Mouse (Mus musculus) lung, embryonic 16.5 days (tissue): ENCODE results near the gene Ssr2. TPM values are rescaled to one million over a fixed set of nuclear protein-coding genes. Genes with fewer than 3 reads are reported as not detected.
A peak's percentile ranks its signal among the peaks of the same experiment; 100 is the strongest.
"Not testable (repeated sequence)": the region's sequence is repeated elsewhere in the genome, so short reads cannot be mapped to it uniquely, and the experiment has no call there.

Source experiments
- ATAC-seq: fragments of 200-750 bp; cut with Nextera tagmentation; 2 replicates; pipeline ENCODE4 v1.8.0; 2017; ENCODE audit warnings: low read depth, mild to moderate bottlenecking, moderate library complexity
- H3K27ac ChIP-seq: fragments of 300-500 bp; sonication (generic); 2 replicates; pipeline ENCODE4 v1.5.1; 2014; ENCODE audit warnings: mild to moderate bottlenecking, control low read depth, low read length
- H3K27me3 ChIP-seq: fragments of 300-500 bp; sonication (generic); 2 replicates; pipeline ENCODE4 v1.6.1; 2014; ENCODE audit warnings: low read depth, low read length, mixed read lengths; ENCODE audit not compliant: control insufficient read depth, insufficient read depth
- H3K36me3 ChIP-seq: fragments of 300-500 bp; sonication (generic); 2 replicates; pipeline ENCODE4 v1.6.1; 2014; ENCODE audit warnings: low read length; ENCODE audit not compliant: control insufficient read depth, insufficient read depth
- H3K4me1 ChIP-seq: fragments of 300-500 bp; sonication (generic); replicated peaks from 2 replicates; pipeline ENCODE4 v1.6.1; 2014; ENCODE audit warnings: low read length, mixed read lengths; ENCODE audit not compliant: control insufficient read depth, insufficient read depth
- H3K4me2 ChIP-seq: fragments of 300-500 bp; sonication (generic); 2 replicates; pipeline ENCODE4 v1.6.1; 2014; ENCODE audit warnings: low read depth, low read length, control low read depth
- H3K4me3 ChIP-seq: fragments of 300-500 bp; sonication (generic); 2 replicates; pipeline ENCODE4 v1.5.1; 2014; ENCODE audit warnings: mild to moderate bottlenecking, low read length, control low read depth
- H3K9ac ChIP-seq: fragments of 300-500 bp; sonication (generic); 2 replicates; pipeline ENCODE4 v1.6.1; 2014; ENCODE audit warnings: low read length, control low read depth
- H3K9me3 ChIP-seq: fragments of 300-500 bp; sonication (generic); 2 replicates; pipeline ENCODE4 v1.6.1; 2016; ENCODE audit warnings: low read length; ENCODE audit not compliant: control insufficient read depth
- WGBS: fragments of 180-500 bp; shearing (Covaris S2); extraction: QIAGEN DNeasy Blood & Tissue Kit; methylation state at CpG from one replicate; pipeline ENCODE4 v1.1.7; 2014; 5-methylcytosine and 5-hydroxymethylcytosine counted together
- polyA plus RNA-seq: library from polyadenylated mRNA; unstranded; fragments of >200 nt; fragmentation: Nextera tagmentation; extraction: Ambion mirVana; gene quantifications from 2 replicates; pipeline ENCODE4 v1.2.1, GENCODE M21; 2015

The Ssr2 gene
- polyA plus RNA-seq, 1 experiment from 2014 or later: 367 TPM

DNA sequence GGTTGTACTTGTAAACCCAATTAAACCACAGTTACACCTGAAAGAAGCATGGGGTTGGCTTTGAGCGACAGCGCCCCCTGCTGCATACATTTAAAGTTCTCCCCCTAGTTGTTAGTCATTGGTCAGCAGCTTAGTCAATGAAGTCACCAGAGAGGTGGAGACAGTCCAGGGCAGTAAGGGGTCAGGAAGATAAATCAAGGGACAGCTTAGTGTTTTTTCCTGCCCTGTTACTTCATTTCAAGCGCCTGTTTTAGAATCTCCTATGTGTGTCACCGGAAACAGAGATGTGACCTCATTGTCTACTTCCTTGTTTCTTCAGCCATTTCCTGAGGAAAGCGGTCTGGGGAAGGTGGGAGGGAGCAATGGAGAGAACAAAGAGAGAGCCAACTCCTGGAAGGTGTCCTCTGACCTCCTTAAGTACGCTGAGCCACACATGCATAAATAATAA lies 28.1 kb downstream of the Ssr2 start:
- no peak overlapping the region for H3K9ac ChIP-seq
- peak; percentile 78 for ATAC-seq
- H3K4me1 ChIP-seq: peaks cover 9% of the 10 kb centered on the region; the same call in 1 of the 2 replicates
- H3K27me3 ChIP-seq: no peaks in the 10 kb centered on the region
- no peaks in the 10 kb centered on the region for H3K36me3 ChIP-seq
- H3K9me3 ChIP-seq: no peaks in the 10 kb centered on the region
- 15% methylated on average over 6 of the region's 6 CpGs for WGBS
- H3K27ac ChIP-seq: peak overlapping the region; percentile 27
- H3K4me3 ChIP-seq: no peak overlapping the region
- no peak overlapping the region for H3K4me2 ChIP-seq

- Histone ChIP-seq H3K4me3 (no peak overlapping the region), H3K27me3 (no peaks in the 10 kb centered on the region), H3K9me3 (no peaks in the 10 kb centered on the region), H3K36me3 (no peaks in the 10 kb centered on the region), H3K9ac (no peak overlapping the region), H3K4me1 (peaks cover 9% of the 10 kb centered on the region; the same call in 1 of the 2 replicates), H3K27ac (no peak overlapping the region), H3K4me2 (no peak overlapping the region)
- no peak for ATAC-seq
- 91% methylated on average over 7 of the region's 7 CpGs for WGBS
These were observed 29.2 kb downstream of the Ssr2 start for GRCm38 (mm10) chr3:88604863-88605262.

- not testable (repeated sequence) for ATAC-seq
These were observed 30.0 kb downstream of the Ssr2 start, which contains the start of gene Arhgef2 for GRCm38 (mm10) chr3:88605666-88606065. TSS of gene Arhgef2 (plus strand) at chr3:88605966.

GRCm38 (mm10) chr3:88607065-88607757 lies 31.5 kb downstream of the Ssr2 start:
- Histone ChIP-seq H3K9me3 (no peaks in the 10 kb centered on the region), H3K9ac (peak overlapping the region; percentile 57), H3K4me3 (peak overlapping the region; percentile 26), H3K4me2 (peak overlapping the region; percentile 51), H3K4me1 (peaks cover 9% of the 10 kb centered on the region; the same call in 1 of the 2 replicates), H3K27me3 (no peaks in the 10 kb centered on the region), H3K27ac (no peak overlapping the region), H3K36me3 (no peaks in the 10 kb centered on the region)
- WGBS: under 1% methylated on average over 20 of the region's 20 CpGs
- peak; percentile 85 for ATAC-seq

More at GRCm38 (mm10) chr3:88605666-88606065, 30.0 kb downstream of the Ssr2 start, which contains the start of gene Arhgef2:
- not testable (repeated sequence) for H3K4me3 ChIP-seq, H3K9me3 ChIP-seq, H3K27ac ChIP-seq, H3K27me3 ChIP-seq, H3K36me3 ChIP-seq, H3K9ac ChIP-seq, H3K4me1 ChIP-seq, H3K4me2 ChIP-seq
- WGBS: 95% methylated on average over 2 of the region's 2 CpGs

- ATAC-seq: peak; percentile 19; the same call in 1 of the 2 replicates
- no peaks in the 10 kb centered on the region for H3K27me3 ChIP-seq
- H3K4me2 ChIP-seq: peak overlapping the region; percentile 51
- H3K4me1 ChIP-seq: peaks cover 9% of the 10 kb centered on the region; the same call in 1 of the 2 replicates
- H3K27ac ChIP-seq: no peak overlapping the region
- WGBS: 29% methylated on average over 10 of the region's 10 CpGs
- H3K36me3 ChIP-seq: no peaks in the 10 kb centered on the region
- peak overlapping the region; percentile 26 for H3K4me3 ChIP-seq
- H3K9me3 ChIP-seq: no peaks in the 10 kb centered on the region
- H3K9ac ChIP-seq: peak overlapping the region; percentile 57
These were observed 32.1 kb downstream of the Ssr2 start for GRCm38 (mm10) chr3:88607758-88608138.

GRCm38 (mm10) chr3:88609066-88609465 lies 33.4 kb downstream of the Ssr2 start:
- no peaks in the 10 kb centered on the region for H3K9me3 ChIP-seq
- H3K4me1 ChIP-seq: peaks cover 9% of the 10 kb centered on the region; the same call in 1 of the 2 replicates
- no peak overlapping the region for H3K9ac ChIP-seq
- H3K27ac ChIP-seq: no peak overlapping the region
- WGBS: 48% methylated on average over 4 of the region's 4 CpGs
- H3K36me3 ChIP-seq: no peaks in the 10 kb centered on the region
- H3K4me2 ChIP-seq: no peak overlapping the region
- H3K4me3 ChIP-seq: no peak overlapping the region
- H3K27me3 ChIP-seq: no peaks in the 10 kb centered on the region
- no peak for ATAC-seq

DNA sequence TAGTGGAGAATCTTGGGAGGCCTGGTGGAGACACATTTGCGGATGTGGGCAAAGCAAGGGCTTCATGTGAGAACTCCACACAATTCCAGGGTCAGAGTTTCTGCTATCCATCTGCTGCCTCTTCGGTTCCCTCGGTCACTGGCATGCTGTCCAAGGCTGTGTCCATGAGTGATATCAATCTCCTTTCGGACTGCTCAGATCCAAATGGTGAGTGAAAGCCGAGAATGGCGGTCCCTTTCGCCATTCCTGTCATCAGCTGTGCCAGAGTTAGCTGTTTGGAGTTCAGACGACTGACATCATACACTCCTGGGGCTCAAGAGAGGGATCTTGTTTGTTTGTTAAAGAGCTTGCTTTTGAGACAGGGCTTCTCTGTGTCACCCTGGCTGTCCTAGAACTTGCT lies 38.7 kb downstream of the Ssr2 start:
- 56% methylated on average over 8 of the region's 8 CpGs for WGBS

GRCm38 (mm10) chr3:88615117-88615516 lies 39.4 kb downstream of the Ssr2 start:
- 53% methylated on average over 5 of the region's 5 CpGs for WGBS
- peak; percentile 74 for ATAC-seq
- Histone ChIP-seq H3K9ac (0 out of 2 replicates have a peak overlapping the region, but pooled peaks have one; percentile 21), H3K27me3 (no peaks in the 10 kb centered on the region), H3K4me1 (peaks cover 24% of the 10 kb centered on the region), H3K36me3 (no peaks in the 10 kb centered on the region), H3K4me2 (peak overlapping the region; percentile 29), H3K27ac (peak overlapping the region; percentile 0), H3K9me3 (no peaks in the 10 kb centered on the region), H3K4me3 (no peak overlapping the region)

More for the DNA sequence above, 38.7 kb downstream of the Ssr2 start:
- Histone ChIP-seq H3K36me3 (no peaks in the 10 kb centered on the region), H3K4me1 (peaks cover 17% of the 10 kb centered on the region), H3K4me3 (no peak overlapping the region), H3K4me2 (no peak overlapping the region), H3K9ac (no peak overlapping the region), H3K27ac (no peak overlapping the region), H3K9me3 (no peaks in the 10 kb centered on the region), H3K27me3 (no peaks in the 10 kb centered on the region)
- ATAC-seq: no peak

GRCm38 (mm10) chr3:88615902-88616391 lies 40.3 kb downstream of the Ssr2 start:
- peak overlapping the region; percentile 29 for H3K4me2 ChIP-seq
- no peaks in the 10 kb centered on the region for H3K9me3 ChIP-seq
- H3K27ac ChIP-seq: peak overlapping the region; percentile 0
- WGBS: 27% methylated on average over 9 of the region's 9 CpGs
- ATAC-seq: peak; percentile 51
- H3K27me3 ChIP-seq: no peaks in the 10 kb centered on the region
- H3K4me1 ChIP-seq: peaks cover 30% of the 10 kb centered on the region
- H3K4me3 ChIP-seq: 0 out of 2 replicates have a peak overlapping the region, but pooled peaks have one; percentile 7
- H3K9ac ChIP-seq: peak overlapping the region; percentile 21
- H3K36me3 ChIP-seq: no peaks in the 10 kb centered on the region
